In genomic region chr8:120511737-120512136, GRCm38 (mm10) we compare ENCODE assay signal across 11 mouse cellular contexts.
DNase-seq lines count a peak whose midpoint lies in the region; ATAC-seq lines count a peak whose summit lies in the region.
"Had no signal": no experiment of that assay in that cellular context is flagged by ENCODE, and none has a peak within 500 bp of the region (broad histone marks: within the 10 kb centered on the region; RNA-seq: fewer than 3 reads in every experiment).

No protein-coding gene starts in this region.

- no peaks in the 10 kb centered on the region for H3K36me3 ChIP-seq in heart, embryonic 12.5 days
- no peaks in the 10 kb centered on the region for H3K36me3 ChIP-seq in forebrain, embryonic 15.5 days
- no peaks in the 10 kb centered on the region for H3K36me3 ChIP-seq in limb, embryonic 15.5 days
- H3K36me3 ChIP-seq: kidney, embryonic 15.5 days had no signal

- peak overlapping the region; percentile 23 for H3K9ac ChIP-seq in heart, embryonic 12.5 days
- no peak overlapping the region for H3K9ac ChIP-seq in forebrain, embryonic 15.5 days (replicated peaks)
- 0 out of 2 replicates have a peak overlapping the region, but pooled peaks have one; percentile 7 for H3K9ac ChIP-seq in limb, embryonic 15.5 days

- H3K27ac ChIP-seq in heart, embryonic 12.5 days (ENCODE audit: poor library complexity, severe bottlenecking) = peak overlapping the region; percentile 54
- H3K27ac ChIP-seq in forebrain, embryonic 15.5 days (replicated peaks) = peak overlapping the region; percentile 91
- H3K27ac ChIP-seq in limb, embryonic 15.5 days = peak overlapping the region; percentile 8; the same call in 1 of the 2 replicates

- no peak for ATAC-seq in heart, embryonic 12.5 days (ENCODE audit: insufficient number of reproducible peaks, low FRiP score)
- no peak for ATAC-seq in forebrain, embryonic 15.5 days (replicated peaks)
- no peak for ATAC-seq in limb, embryonic 15.5 days (ENCODE audit: insufficient number of reproducible peaks, low FRiP score, low TSS enrichment, low read depth)

- H3K4me3 ChIP-seq in heart, embryonic 12.5 days = no peak overlapping the region
- H3K4me3 ChIP-seq in forebrain, embryonic 15.5 days = no peak overlapping the region
- no peak overlapping the region for H3K4me3 ChIP-seq in limb, embryonic 15.5 days
- H3K4me3 ChIP-seq: kidney, embryonic 15.5 days had no signal

- 0 out of 2 replicates have a peak overlapping the region, but pooled peaks have one; percentile 65 for H3K4me2 ChIP-seq in heart, embryonic 12.5 days
- H3K4me2 ChIP-seq in forebrain, embryonic 15.5 days (replicated peaks) = peak overlapping the region; percentile 11; the same call in 1 of the 2 replicates
- H3K4me2 ChIP-seq in limb, embryonic 15.5 days = no peak overlapping the region
- H3K4me2 ChIP-seq: kidney, embryonic 15.5 days had no signal

- no peaks in the 10 kb centered on the region for H3K9me3 ChIP-seq in heart, embryonic 12.5 days (replicated peaks)
- no peaks in the 10 kb centered on the region for H3K9me3 ChIP-seq in forebrain, embryonic 15.5 days
- H3K9me3 ChIP-seq in limb, embryonic 15.5 days = no peaks in the 10 kb centered on the region
- H3K9me3 ChIP-seq: kidney, embryonic 15.5 days had no signal

- no peak for DNase-seq in heart, postnatal 14 days
- DNase-seq in adrenal gland, postnatal 25 days = peak; percentile 51
- no peak for DNase-seq in urinary bladder, postnatal 10 days (ENCODE audit: low spot score)
- DNase-seq in left cerebral cortex, adult 8-10 months (ENCODE audit: low spot score in 2 of 2) = no peak
- DNase-seq in left cerebral cortex, postnatal 36 days (ENCODE audit: low spot score in 2 of 2) = no peak
- DNase-seq: cerebellum, adult 2 months; right cerebral cortex, postnatal 25 days had no signal

- H3K4me1 ChIP-seq in heart, embryonic 12.5 days (replicated peaks) = peaks cover 95% of the 10 kb centered on the region
- H3K4me1 ChIP-seq in forebrain, embryonic 15.5 days = peaks cover 99% of the 10 kb centered on the region
- peaks cover 83% of the 10 kb centered on the region for H3K4me1 ChIP-seq in limb, embryonic 15.5 days

- no peaks in the 10 kb centered on the region for H3K27me3 ChIP-seq in heart, embryonic 12.5 days (replicated peaks)
- no peaks in the 10 kb centered on the region for H3K27me3 ChIP-seq in forebrain, embryonic 15.5 days
- H3K27me3 ChIP-seq in limb, embryonic 15.5 days = peaks cover 5% of the 10 kb centered on the region; the same call in 1 of the 2 replicates

- 38% methylated on average over 8 of the region's 8 CpGs for WGBS in heart, embryonic 12.5 days
- 26% methylated on average over 8 of the region's 8 CpGs for WGBS in forebrain, embryonic 15.5 days
- WGBS in limb, embryonic 15.5 days = 31% methylated on average over 8 of the region's 8 CpGs

- intact Hi-C loops in heart, postnatal 14 days (cut with DNase I) = no loop called here
- intact Hi-C loops in left cerebral cortex, postnatal 36 days (cut with DNase I) = no loop called here

Comparison
In these comparisons a context has a peak if more than half of its experiments do, and no peak if none do; other contexts are left out.
1. H3K27ac ChIP-seq: peak in every context shown above with its lines; median percentile 91 in forebrain, embryonic 15.5 days; 54 in heart, embryonic 12.5 days; 8 in limb, embryonic 15.5 days.